Mouse (Mus musculus): ENCODE measurements around the gene Csf3.

DNA sequence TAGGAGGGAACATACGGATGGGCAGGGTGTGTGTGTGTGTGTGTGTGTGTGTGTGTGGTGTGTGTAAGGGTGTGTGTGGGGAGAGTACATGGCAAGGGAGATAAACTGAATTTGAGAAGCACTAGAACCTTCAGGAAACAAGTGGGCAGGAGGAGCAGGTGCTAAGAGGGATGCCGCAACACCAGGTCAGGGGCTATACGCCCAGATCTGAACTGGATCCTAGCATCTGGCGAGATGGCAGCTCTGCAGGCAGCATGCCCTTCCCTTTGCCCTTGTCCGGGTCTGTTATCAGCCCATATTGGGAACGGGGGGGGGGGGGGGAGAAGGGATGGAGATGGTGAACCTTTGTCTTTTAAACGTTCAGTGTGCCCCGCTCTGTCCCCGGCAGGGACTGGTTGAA, 37.9 kb downstream of the Csf3 start:
- TF ChIP-seq POLR2A (IDR thresholded peaks at IDR 0.05; ENCODE audit: control insufficient read depth, extremely low read depth, insufficient read depth, low read length, poor library complexity), result no peak
- no peak for TF ChIP-seq CTCF (IDR thresholded peaks at IDR 0.05; ENCODE audit: borderline replicate concordance, control insufficient read depth, extremely low read depth, insufficient read depth, low read length, poor library complexity)
